Mouse (Mus musculus) embryonic facial prominence, embryonic 13.5 days (tissue): ENCODE results near the gene Reg3g. TPM values are rescaled to one million over a fixed set of nuclear protein-coding genes. Genes with fewer than 3 reads are reported as not detected.

Experiments
- ATAC-seq: fragments of 200-750 bp; cut with Nextera tagmentation; 2 replicates; pipeline ENCODE4 v1.8.0; 2017; ENCODE audit warnings: low read depth; ENCODE audit not compliant: insufficient number of reproducible peaks, insufficient read depth, low FRiP score, low TSS enrichment
- H3K27ac ChIP-seq: fragments of 300-500 bp; sonication (generic); 2 replicates; pipeline ENCODE4 v1.5.1; 2015; ENCODE audit warnings: moderate library complexity, mild to moderate bottlenecking, inconsistent platforms
- H3K27me3 ChIP-seq: fragments of 300-500 bp; sonication (generic); 2 replicates; pipeline ENCODE4 v1.6.1; 2015; ENCODE audit warnings: mild to moderate bottlenecking, inconsistent platforms
- H3K36me3 ChIP-seq: fragments of 300-500 bp; sonication (generic); 2 replicates; pipeline ENCODE4 v1.6.1; 2015; ENCODE audit warnings: mild to moderate bottlenecking, inconsistent platforms
- H3K4me1 ChIP-seq: fragments of 300-500 bp; sonication (generic); 2 replicates; pipeline ENCODE4 v1.6.1; 2015; ENCODE audit warnings: inconsistent platforms
- H3K4me2 ChIP-seq: fragments of 300-500 bp; sonication (generic); 2 replicates; pipeline ENCODE4 v1.6.1; 2015; ENCODE audit warnings: moderate library complexity, mild to moderate bottlenecking, inconsistent platforms
- H3K4me3 ChIP-seq: fragments of 300-500 bp; sonication (generic); 2 replicates; pipeline ENCODE4 v1.5.1; 2015; ENCODE audit warnings: mild to moderate bottlenecking, inconsistent platforms
- H3K9ac ChIP-seq: fragments of 300-500 bp; sonication (generic); 2 replicates; pipeline ENCODE4 v1.6.1; 2015; ENCODE audit warnings: mild to moderate bottlenecking, inconsistent platforms
- H3K9me3 ChIP-seq: fragments of 300-500 bp; sonication (generic); 2 replicates; pipeline ENCODE4 v1.6.1; 2016; ENCODE audit warnings: inconsistent platforms
- WGBS: fragments of 180-500 bp; shearing (Covaris S2); methylation state at CpG from one replicate; pipeline ENCODE4 v1.1.7; 2015; ENCODE audit warnings: mixed read lengths; 5-methylcytosine and 5-hydroxymethylcytosine counted together
- polyA plus RNA-seq: library from polyadenylated mRNA; unstranded; fragments of >200 nt; fragmentation: Nextera tagmentation; extraction: Ambion mirVana; gene quantifications from 2 replicates; pipeline ENCODE4 v1.2.1, GENCODE M21; 2015

Reg3g gene
- polyA plus RNA-seq: 6.7 and 22.0 TPM in 2 replicates

GRCm38 (mm10) chr6:78468772-78469171 lies at the start of gene Reg3g:
Gene Reg3g, minus strand, starts transcription at chr6:78468872.
- no peak within 1 kb of the TSS for H3K4me3 ChIP-seq
- H3K27me3 ChIP-seq: no peaks in the 10 kb centered on the region
- H3K9me3 ChIP-seq: no peaks in the 10 kb centered on the region
- no peaks in the 10 kb centered on the region for H3K4me1 ChIP-seq
- H3K4me2 ChIP-seq: no peak within 1 kb of the TSS
- ATAC-seq: no peak
- H3K27ac ChIP-seq: no peak within 1 kb of the TSS
- H3K36me3 ChIP-seq: no peaks in the 10 kb centered on the region
- WGBS: 74% methylated on average over 2 of the region's 2 CpGs
- no peak within 1 kb of the TSS for H3K9ac ChIP-seq

- no peaks in the 10 kb centered on the region for H3K27me3 ChIP-seq
- no peak overlapping the region for H3K9ac ChIP-seq
- WGBS: 68% methylated on average over 3 of the region's 3 CpGs
- no peak overlapping the region for H3K27ac ChIP-seq
- no peaks in the 10 kb centered on the region for H3K9me3 ChIP-seq
- no peaks in the 10 kb centered on the region for H3K36me3 ChIP-seq
- no peaks in the 10 kb centered on the region for H3K4me1 ChIP-seq
- no peak overlapping the region for H3K4me3 ChIP-seq
- no peak for ATAC-seq
- no peak overlapping the region for H3K4me2 ChIP-seq
These were observed 47.2 kb upstream of the Reg3g start for GRCm38 (mm10) chr6:78515777-78516446.

- no peak overlapping the region for H3K4me3 ChIP-seq
- no peak for ATAC-seq
- H3K27me3 ChIP-seq: no peaks in the 10 kb centered on the region
- no peak overlapping the region for H3K9ac ChIP-seq
- no peak overlapping the region for H3K27ac ChIP-seq
- H3K4me1 ChIP-seq: no peaks in the 10 kb centered on the region
- H3K36me3 ChIP-seq: no peaks in the 10 kb centered on the region
- WGBS: 3% methylated on average over 3 of the region's 3 CpGs
- no peaks in the 10 kb centered on the region for H3K9me3 ChIP-seq
- no peak overlapping the region for H3K4me2 ChIP-seq
These were observed 44.2 kb upstream of the Reg3g start for GRCm38 (mm10) chr6:78512833-78513232.

GRCm38 (mm10) chr6:78510173-78510900 lies 41.7 kb upstream of the Reg3g start:
- no peaks in the 10 kb centered on the region for H3K4me1 ChIP-seq
- H3K4me2 ChIP-seq: no peak overlapping the region
- no peak overlapping the region for H3K4me3 ChIP-seq
- H3K36me3 ChIP-seq: no peaks in the 10 kb centered on the region
- WGBS: 64% methylated on average over 3 of the region's 3 CpGs
- H3K9me3 ChIP-seq: no peaks in the 10 kb centered on the region
- H3K27me3 ChIP-seq: no peaks in the 10 kb centered on the region
- H3K27ac ChIP-seq: no peak overlapping the region
- no peak overlapping the region for H3K9ac ChIP-seq
- no peak for ATAC-seq

- H3K4me1 ChIP-seq: no peaks in the 10 kb centered on the region
- ATAC-seq: no peak
- H3K4me2 ChIP-seq: no peak overlapping the region
- 66% methylated on average over 3 of the region's 3 CpGs for WGBS
- H3K27me3 ChIP-seq: no peaks in the 10 kb centered on the region
- no peak overlapping the region for H3K27ac ChIP-seq
- H3K9me3 ChIP-seq: no peaks in the 10 kb centered on the region
- no peak overlapping the region for H3K9ac ChIP-seq
- no peak overlapping the region for H3K4me3 ChIP-seq
- H3K36me3 ChIP-seq: no peaks in the 10 kb centered on the region
These were observed 37.1 kb upstream of the Reg3g start for GRCm38 (mm10) chr6:78505745-78506144.

DNA sequence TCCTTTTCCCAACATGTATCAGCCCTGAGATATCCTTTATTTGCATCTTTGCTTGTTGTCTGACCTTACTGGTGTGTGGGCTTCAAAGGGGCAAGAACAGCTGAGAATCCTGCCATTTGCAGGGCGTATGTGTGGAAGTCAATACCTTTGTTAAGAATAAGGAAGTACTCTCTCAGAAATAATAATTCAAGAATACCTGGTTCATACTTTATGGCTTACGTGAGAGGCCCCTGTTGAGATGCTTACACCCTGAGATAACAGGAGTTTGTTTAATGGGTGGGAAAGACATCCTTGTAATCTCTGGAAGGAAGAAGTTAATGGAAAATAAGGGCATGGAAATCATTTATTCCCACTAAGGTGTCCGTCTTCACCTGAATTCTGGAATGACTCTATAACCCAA lies 26.0 kb upstream of the Reg3g start:
- 85% methylated on average over 3 of the region's 3 CpGs for WGBS

DNA sequence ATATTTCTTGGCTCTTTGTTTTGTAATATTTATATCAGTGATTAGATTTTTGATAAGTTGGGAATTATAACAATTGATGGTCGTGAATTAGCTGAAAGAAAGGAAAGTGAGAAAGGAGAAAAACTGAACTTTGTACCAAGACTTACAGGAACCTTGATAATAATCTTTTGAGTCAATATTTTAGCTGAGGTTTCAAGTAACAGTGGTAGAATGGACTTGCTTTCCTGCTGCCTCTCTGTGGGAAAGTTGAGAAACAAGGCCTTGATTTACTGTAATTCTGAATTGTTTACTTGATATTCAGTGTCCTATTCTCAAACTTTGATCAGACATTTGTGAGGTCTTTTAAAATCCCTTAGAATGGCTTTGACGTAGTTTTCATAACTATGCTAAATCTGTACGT lies 615 bp upstream of the Reg3g start:
- no peak overlapping the region for H3K4me3 ChIP-seq
- H3K4me1 ChIP-seq: no peaks in the 10 kb centered on the region
- no peaks in the 10 kb centered on the region for H3K27me3 ChIP-seq
- H3K9me3 ChIP-seq: no peaks in the 10 kb centered on the region
- no peak overlapping the region for H3K9ac ChIP-seq
- no peak for ATAC-seq
- H3K27ac ChIP-seq: no peak overlapping the region
- H3K36me3 ChIP-seq: no peaks in the 10 kb centered on the region
- WGBS: 57% methylated on average over 3 of the region's 3 CpGs
- H3K4me2 ChIP-seq: no peak overlapping the region

More for the DNA sequence above, 26.0 kb upstream of the Reg3g start:
- no peak for ATAC-seq
- H3K4me1 ChIP-seq: no peaks in the 10 kb centered on the region
- no peaks in the 10 kb centered on the region for H3K36me3 ChIP-seq
- no peak overlapping the region for H3K4me2 ChIP-seq
- H3K9me3 ChIP-seq: no peaks in the 10 kb centered on the region
- H3K27ac ChIP-seq: no peak overlapping the region
- H3K27me3 ChIP-seq: no peaks in the 10 kb centered on the region
- no peak overlapping the region for H3K4me3 ChIP-seq
- no peak overlapping the region for H3K9ac ChIP-seq

GRCm38 (mm10) chr6:78463266-78463665 lies 5.4 kb downstream of the Reg3g start:
- ATAC-seq: no peak
- WGBS: 73% methylated on average over 2 of the region's 2 CpGs
- H3K27ac ChIP-seq: no peak overlapping the region
- H3K9ac ChIP-seq: no peak overlapping the region
- H3K9me3 ChIP-seq: no peaks in the 10 kb centered on the region
- no peaks in the 10 kb centered on the region for H3K36me3 ChIP-seq
- H3K4me1 ChIP-seq: no peaks in the 10 kb centered on the region
- no peak overlapping the region for H3K4me2 ChIP-seq
- no peak overlapping the region for H3K4me3 ChIP-seq
- H3K27me3 ChIP-seq: no peaks in the 10 kb centered on the region

DNA sequence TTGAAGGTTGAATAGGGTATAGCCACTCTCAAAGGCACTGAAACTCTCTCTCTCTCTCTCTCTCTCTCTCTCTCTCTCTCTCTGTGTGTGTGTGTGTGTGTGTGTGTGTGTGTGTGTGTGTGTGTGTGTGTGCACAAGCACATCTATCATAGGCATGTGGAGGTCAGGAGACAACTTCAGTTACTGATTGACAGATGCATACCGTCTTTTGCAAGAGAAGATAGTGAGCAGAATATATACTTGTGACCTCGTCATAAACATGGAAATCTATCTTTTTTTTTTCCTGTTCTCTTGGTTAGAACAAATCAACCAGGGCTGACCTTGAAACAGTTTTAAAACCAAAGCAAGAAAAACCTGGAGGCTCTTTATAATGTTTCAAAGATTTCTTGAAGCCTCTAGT lies 6.3 kb downstream of the Reg3g start:
- no peaks in the 10 kb centered on the region for H3K4me1 ChIP-seq
- no peak overlapping the region for H3K4me3 ChIP-seq
- H3K9me3 ChIP-seq: no peaks in the 10 kb centered on the region
- H3K36me3 ChIP-seq: no peaks in the 10 kb centered on the region
- no peak overlapping the region for H3K27ac ChIP-seq
- H3K4me2 ChIP-seq: no peak overlapping the region
- no peak for ATAC-seq
- no peaks in the 10 kb centered on the region for H3K27me3 ChIP-seq
- H3K9ac ChIP-seq: no peak overlapping the region
- WGBS: 70% methylated on average over 2 of the region's 2 CpGs

GRCm38 (mm10) chr6:78460191-78460825 lies 8.4 kb downstream of the Reg3g start:
- no peak overlapping the region for H3K27ac ChIP-seq
- 32% methylated on average over 3 of the region's 3 CpGs for WGBS
- H3K9ac ChIP-seq: no peak overlapping the region
- H3K27me3 ChIP-seq: no peaks in the 10 kb centered on the region
- no peak for ATAC-seq
- no peaks in the 10 kb centered on the region for H3K4me1 ChIP-seq
- H3K36me3 ChIP-seq: no peaks in the 10 kb centered on the region
- no peaks in the 10 kb centered on the region for H3K9me3 ChIP-seq
- no peak overlapping the region for H3K4me2 ChIP-seq
- H3K4me3 ChIP-seq: no peak overlapping the region

- no peak overlapping the region for H3K4me2 ChIP-seq
- H3K4me3 ChIP-seq: no peak overlapping the region
- H3K9me3 ChIP-seq: no peaks in the 10 kb centered on the region
- no peaks in the 10 kb centered on the region for H3K36me3 ChIP-seq
- H3K4me1 ChIP-seq: no peaks in the 10 kb centered on the region
- ATAC-seq: no peak
- H3K27me3 ChIP-seq: no peaks in the 10 kb centered on the region
- no peak overlapping the region for H3K9ac ChIP-seq
- no peak overlapping the region for H3K27ac ChIP-seq
- 93% methylated on average over 2 of the region's 2 CpGs for WGBS
These were observed 15.9 kb downstream of the Reg3g start for GRCm38 (mm10) chr6:78452804-78453203.

DNA sequence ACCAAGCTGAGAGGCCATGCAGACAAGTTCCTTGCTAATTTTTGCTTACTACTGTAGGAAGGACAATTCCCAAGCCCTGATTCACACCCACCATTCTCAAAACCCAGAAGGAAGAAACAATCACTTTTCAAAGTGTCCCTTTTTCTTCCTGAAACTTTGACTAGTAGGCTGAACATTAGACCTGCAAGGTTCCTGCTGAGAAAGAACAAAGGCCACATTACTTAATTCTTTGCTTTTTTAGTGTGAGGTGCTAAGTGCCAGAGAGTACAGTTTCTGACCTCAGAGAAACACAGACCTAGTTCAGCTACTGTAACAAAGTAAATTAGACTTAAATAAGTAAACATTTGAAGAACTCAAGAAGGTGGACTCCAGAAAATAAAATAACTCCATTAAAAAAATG lies 20.3 kb downstream of the Reg3g start:
- Histone ChIP-seq H3K4me2 (no peak overlapping the region), H3K4me3 (no peak overlapping the region), H3K9me3 (no peaks in the 10 kb centered on the region), H3K9ac (no peak overlapping the region), H3K4me1 (no peaks in the 10 kb centered on the region), H3K27ac (no peak overlapping the region), H3K36me3 (no peaks in the 10 kb centered on the region), H3K27me3 (no peaks in the 10 kb centered on the region)
- ATAC-seq: no peak
